Mouse (Mus musculus): ENCODE measurements around the gene Rapgef6.

DNA sequence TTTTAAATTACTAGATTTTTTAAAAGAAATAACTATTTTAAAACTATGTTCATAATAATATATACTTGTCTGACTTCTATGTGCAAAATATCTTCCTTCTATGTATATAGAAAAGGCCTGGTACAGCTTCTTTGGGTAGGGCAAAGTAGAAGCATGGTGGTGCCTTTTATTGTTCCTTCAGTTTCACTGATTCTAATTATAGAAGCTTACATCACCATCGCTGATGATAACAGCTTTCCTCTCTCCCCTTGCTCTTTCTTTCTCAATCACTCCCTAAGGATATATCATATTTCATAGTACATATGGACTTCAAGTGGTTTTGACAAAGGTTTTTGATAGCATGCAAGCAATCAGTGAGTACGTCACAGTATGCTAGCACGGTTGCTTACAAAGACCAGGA, 69.9 kb downstream of the Rapgef6 start:
- TF ChIP-seq CTCF (IDR thresholded peaks at IDR 0.05; ENCODE audit: low read depth, low read length) (no peak), POLR2A (IDR thresholded peaks at IDR 0.05; ENCODE audit: extremely low read depth, insufficient read depth, low read length) (no peak)
